Mouse (Mus musculus): ENCODE results near the gene Anks3.

Gene Anks3
- long read RNA-seq, experiment 1, transcript Anks3-201 (17 exons, 2,398 nt) = major isoform, 19 of 31 reads
- long read RNA-seq, experiment 1, partial matches to known transcripts = 3 of 31 reads
- long read RNA-seq, experiment 1, other reads (novel, unspliced or antisense) = 9 of 31 reads
- long read RNA-seq, experiment 2, transcript Anks3-201 (17 exons, 2,398 nt) = major isoform, 12 of 23 reads
- long read RNA-seq, experiment 2, partial matches to known transcripts = 5 of 23 reads
- long read RNA-seq, experiment 2, other reads (novel, unspliced or antisense) = 5 of 23 reads

- intact Hi-C loops (cut with DNase I) = no loop called here
Measured at GRCm38 (mm10) chr16:4963797-4964709, at the start of gene Anks3. TSS of gene Anks3 (minus strand) at chr16:4964205.

GRCm38 (mm10) chr16:5013054-5013838 is 49.2 kb upstream of the Anks3 start, which contains the start of gene Rogdi:
TSS of gene Rogdi (minus strand) at chr16:5013553.
- intact Hi-C loops (cut with DNase I) = no loop called here

- intact Hi-C loops (cut with DNase I) = no loop called here
Measured at GRCm38 (mm10) chr16:5012036-5013005, 48.3 kb upstream of the Anks3 start.

GRCm38 (mm10) chr16:5011285-5011684 is 47.3 kb upstream of the Anks3 start:
- intact Hi-C loops (cut with DNase I) = no loop called here

DNA sequence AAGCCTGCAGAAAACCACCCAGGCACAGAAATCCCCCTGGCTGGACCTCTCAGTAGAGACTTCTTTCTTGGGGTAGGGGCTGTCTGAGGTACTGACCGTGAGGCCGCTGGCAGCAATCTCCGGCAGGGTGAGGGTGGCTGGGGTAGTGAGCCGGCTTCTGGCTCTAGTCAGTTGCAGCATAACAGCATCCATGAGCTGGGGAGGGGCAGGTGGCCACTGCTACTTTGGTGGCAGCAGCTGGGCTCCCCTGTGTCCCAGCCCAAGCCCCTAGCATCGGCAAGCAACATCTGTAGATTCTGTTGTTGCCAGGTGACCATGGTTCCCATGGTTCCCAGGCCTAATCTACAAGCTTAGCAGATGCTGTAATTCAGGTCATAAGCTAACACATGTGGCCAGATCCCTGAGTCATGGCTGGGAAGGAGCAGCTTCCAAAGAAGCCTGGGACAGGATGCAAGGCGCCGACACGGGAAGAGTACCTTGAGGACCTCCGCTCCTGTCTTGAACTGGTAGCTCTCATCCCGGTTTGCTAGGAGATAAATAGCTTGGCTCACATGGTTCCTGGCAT is 46.4 kb upstream of the Anks3 start:
- intact Hi-C loops (cut with DNase I) = no loop called here

GRCm38 (mm10) chr16:5008076-5008475 is 44.1 kb upstream of the Anks3 start:
- intact Hi-C loops (cut with DNase I) = no loop called here

GRCm38 (mm10) chr16:5007492-5007891 is 43.5 kb upstream of the Anks3 start:
- intact Hi-C loops (cut with DNase I) = no loop called here

GRCm38 (mm10) chr16:5007067-5007466 is 43.1 kb upstream of the Anks3 start, which contains the start of gene Smim22:
TSS of gene Smim22 (plus strand) at chr16:5007288.
- intact Hi-C loops (cut with DNase I) = no loop called here

DNA sequence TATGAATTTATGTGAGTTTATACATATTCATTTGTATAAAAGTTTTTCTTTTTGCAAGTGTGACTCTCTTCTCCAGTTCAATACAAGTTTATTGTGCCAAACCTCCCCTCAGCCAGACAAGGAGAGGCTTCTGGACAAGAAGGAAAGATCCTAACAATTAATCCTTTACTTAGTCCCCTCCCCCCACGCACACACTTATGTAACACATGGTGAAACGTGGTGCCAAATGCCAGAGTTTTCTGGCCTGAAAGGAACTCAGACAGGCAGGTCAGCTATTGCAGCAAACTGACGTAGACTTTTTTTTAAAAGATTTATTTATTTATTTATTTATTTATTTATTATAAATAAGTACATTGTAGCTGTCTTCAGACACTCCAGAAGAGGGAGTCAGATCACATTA is 36.6 kb upstream of the Anks3 start:
- intact Hi-C loops (cut with DNase I) = no loop called here

DNA sequence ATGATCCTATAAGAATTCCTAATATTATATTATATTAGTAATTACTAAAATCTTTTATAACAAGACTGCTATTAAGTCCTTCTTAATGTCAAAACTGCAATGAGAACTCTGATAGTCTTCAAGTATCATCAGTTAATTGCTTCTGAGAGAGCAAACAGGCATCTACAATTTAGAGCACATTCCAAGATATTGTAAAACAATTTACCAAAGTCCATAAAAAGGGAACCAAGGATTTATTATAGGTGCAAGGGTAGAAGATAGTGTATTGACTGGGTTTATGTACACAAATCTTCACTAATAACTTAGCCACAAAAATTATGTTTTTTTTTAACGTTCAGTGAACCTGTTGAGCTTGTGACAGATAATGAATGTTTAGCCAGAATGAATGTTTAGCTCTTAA is 35.0 kb upstream of the Anks3 start:
- intact Hi-C loops (cut with DNase I) = no loop called here

DNA sequence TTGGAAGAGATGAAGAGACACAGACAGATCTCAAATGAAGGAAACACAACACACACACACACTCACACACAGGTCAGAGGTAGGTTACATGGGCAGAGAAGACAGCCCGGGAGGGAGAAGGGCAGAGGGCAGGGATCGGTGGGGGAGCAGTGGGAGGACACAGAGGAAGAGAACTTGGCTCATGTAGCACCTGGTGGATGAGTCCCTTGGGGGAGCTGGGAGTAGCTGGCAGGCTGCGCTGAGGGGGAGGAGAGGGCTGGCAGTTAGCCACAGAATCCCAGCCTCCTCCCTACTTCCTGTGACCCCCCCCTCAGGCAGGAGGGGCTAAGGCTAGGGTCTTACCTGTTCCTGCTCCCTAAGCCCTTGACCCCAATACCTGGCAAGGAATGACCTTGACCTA is 33.5 kb upstream of the Anks3 start, which contains the start of gene Sept12:
Gene Sept12, minus strand, starts transcription at position 300 of the 400 bp plus-strand sequence.
- intact Hi-C loops (cut with DNase I) = no loop called here

GRCm38 (mm10) chr16:4993276-4993675 is 29.3 kb upstream of the Anks3 start:
- intact Hi-C loops (cut with DNase I) = no loop called here

- intact Hi-C loops (cut with DNase I) = no loop called here
Measured at GRCm38 (mm10) chr16:4984717-4985116, 20.7 kb upstream of the Anks3 start.

DNA sequence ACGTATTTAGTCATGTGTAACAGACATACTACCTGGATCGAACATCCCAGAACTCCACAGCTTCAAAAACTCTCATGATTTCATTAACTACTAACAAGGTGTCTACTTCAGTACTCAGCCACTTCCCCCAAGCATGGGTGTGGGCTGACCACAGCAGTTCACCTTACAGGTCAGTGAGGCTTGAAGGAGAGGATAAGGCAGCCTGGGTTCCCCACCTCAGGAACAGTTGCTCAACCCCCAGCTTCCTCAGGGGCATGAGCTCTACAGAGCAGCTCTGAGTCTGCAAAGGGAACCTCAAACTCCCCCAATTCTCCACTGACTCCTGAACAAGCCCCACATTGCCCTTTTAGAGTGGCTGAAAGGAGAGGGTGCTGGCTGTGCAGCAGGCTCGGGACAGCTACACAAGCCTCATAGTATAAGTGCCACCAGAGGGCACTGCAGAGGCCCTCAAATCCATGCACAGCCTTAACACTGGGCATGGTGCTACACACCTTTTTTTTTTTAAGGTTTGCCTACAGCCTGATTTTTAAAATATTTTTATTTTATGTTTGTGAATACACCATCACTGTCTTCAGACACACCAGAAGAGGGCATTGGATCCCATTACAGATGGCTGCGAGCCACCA is 15.9 kb upstream of the Anks3 start:
- intact Hi-C loops (cut with DNase I) = loop anchor here (2.0 kb wide), 1 partner anchor 165 kb away; no protein-coding TSS in a partner anchor

- intact Hi-C loops (cut with DNase I) = no loop called here
Measured at GRCm38 (mm10) chr16:4978275-4979051, 14.5 kb upstream of the Anks3 start.

DNA sequence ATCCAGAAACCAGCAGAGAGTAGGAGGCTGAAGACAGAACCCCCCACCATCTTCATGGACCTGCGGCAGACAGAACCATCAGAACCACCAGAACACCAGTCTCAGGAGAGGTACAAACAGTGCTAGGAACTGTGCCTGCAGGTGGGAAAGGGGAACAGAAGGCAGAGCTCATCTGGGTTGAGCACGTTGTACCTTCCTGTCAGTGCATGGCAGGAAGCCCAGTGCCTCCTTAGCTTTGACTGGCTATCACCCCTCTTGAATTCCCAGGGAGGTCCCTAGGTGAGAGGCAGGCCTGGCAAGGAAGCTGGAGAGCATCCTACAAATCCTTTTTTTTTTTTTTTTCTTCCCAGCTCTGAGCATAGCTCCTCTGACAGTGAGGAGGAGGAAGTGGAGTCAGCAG is 12.2 kb upstream of the Anks3 start:
- intact Hi-C loops (cut with DNase I) = no loop called here

- intact Hi-C loops (cut with DNase I) = no loop called here
Measured at GRCm38 (mm10) chr16:4974521-4974920, 10.5 kb upstream of the Anks3 start.

- intact Hi-C loops (cut with DNase I) = no loop called here
Measured at GRCm38 (mm10) chr16:4971626-4972025, 7.6 kb upstream of the Anks3 start.

Data from adrenal gland (tissue).